Mouse (Mus musculus) intestine, embryonic 16.5 days (tissue): ENCODE data around the gene Gm28539. TPM values are rescaled to one million over a fixed set of nuclear protein-coding genes. Genes with fewer than 3 reads are reported as not detected.

Experiments used
- ATAC-seq: fragments of 200-750 bp; cut with Nextera tagmentation; 2 replicates; pipeline ENCODE4 v1.8.0; 2017; ENCODE audit warnings: moderate TSS enrichment, moderate library complexity
- H3K27ac ChIP-seq: fragments of 300-500 bp; sonication (generic); 2 replicates; pipeline ENCODE4 v1.5.1; 2014; ENCODE audit warnings: mild to moderate bottlenecking, low read length
- H3K27me3 ChIP-seq: fragments of 300-500 bp; sonication (generic); replicated peaks from 2 replicates; pipeline ENCODE4 v1.6.1; 2014; ENCODE audit warnings: low read length, control low read depth, mixed read lengths; ENCODE audit not compliant: control insufficient read depth, insufficient read depth
- H3K36me3 ChIP-seq: fragments of 300-500 bp; sonication (generic); 2 replicates; pipeline ENCODE4 v1.6.1; 2014; ENCODE audit warnings: low read length, control low read depth; ENCODE audit not compliant: control insufficient read depth, insufficient read depth
- H3K4me1 ChIP-seq: fragments of 300-500 bp; sonication (generic); 2 replicates; pipeline ENCODE4 v1.6.1; 2014; ENCODE audit warnings: low read length, control low read depth, mixed read lengths; ENCODE audit not compliant: control insufficient read depth, insufficient read depth
- H3K4me2 ChIP-seq: fragments of 300-500 bp; sonication (generic); 2 replicates; pipeline ENCODE4 v1.6.1; 2014; ENCODE audit warnings: low read depth, low read length, control low read depth
- H3K4me3 ChIP-seq: fragments of 300-500 bp; sonication (generic); 2 replicates; pipeline ENCODE4 v1.5.1; 2014; ENCODE audit warnings: mild to moderate bottlenecking, low read length
- H3K9ac ChIP-seq: fragments of 300-500 bp; sonication (generic); 2 replicates; pipeline ENCODE4 v1.6.1; 2014; ENCODE audit warnings: low read depth, low read length
- H3K9me3 ChIP-seq: fragments of 300-500 bp; sonication (generic); 2 replicates; pipeline ENCODE4 v1.6.1; 2016; ENCODE audit warnings: low read length, control low read depth; ENCODE audit not compliant: control insufficient read depth
- WGBS: fragments of 180-500 bp; shearing (Covaris S2); extraction: QIAGEN DNeasy Blood & Tissue Kit; methylation state at CpG from one replicate; pipeline ENCODE4 v1.1.7; 2014; 5-methylcytosine and 5-hydroxymethylcytosine counted together
- polyA plus RNA-seq: library from polyadenylated mRNA; unstranded; fragments of >200 nt; fragmentation: Nextera tagmentation; extraction: Ambion mirVana; gene quantifications from 2 replicates; pipeline ENCODE4 v1.2.1, GENCODE M21; 2015

Gene Gm28539
- polyA plus RNA-seq, 1 experiment from 2014 or later, result not detected

- H3K4me2 ChIP-seq, result peak overlapping the region; percentile 93
- H3K36me3 ChIP-seq, result peaks cover 4% of the 10 kb centered on the region; the same call in 1 of the 2 replicates
- peak overlapping the region; percentile 70 for H3K9ac ChIP-seq
- ATAC-seq, result peak; percentile 31
- 6% methylated on average over 5 of the region's 5 CpGs for WGBS
- H3K4me1 ChIP-seq, result peaks cover 11% of the 10 kb centered on the region
- no peaks in the 10 kb centered on the region for H3K9me3 ChIP-seq
- H3K4me3 ChIP-seq, result peak overlapping the region; percentile 70
- H3K27me3 ChIP-seq, result no peaks in the 10 kb centered on the region
- peak overlapping the region; percentile 45 for H3K27ac ChIP-seq
These were observed 25.4 kb upstream of the Gm28539 start for GRCm38 (mm10) chr16:18811032-18811431.

- Histone ChIP-seq H3K27me3 (no peaks in the 10 kb centered on the region), H3K9ac (peak within 1 kb of the TSS; percentile 79), H3K4me3 (peak within 1 kb of the TSS; percentile 70), H3K4me2 (peak within 1 kb of the TSS; percentile 93), H3K36me3 (peaks cover 4% of the 10 kb centered on the region; the same call in 1 of the 2 replicates), H3K27ac (peak within 1 kb of the TSS; percentile 73), H3K9me3 (no peaks in the 10 kb centered on the region), H3K4me1 (peaks cover 11% of the 10 kb centered on the region)
- under 1% methylated on average over 42 of the region's 42 CpGs for WGBS
- peak; percentile 97 for ATAC-seq
These were observed 24.7 kb upstream of the Gm28539 start, which contains the start of the genes Ufd1 and Cdc45 for GRCm38 (mm10) chr16:18811468-18812384. Ufd1 (plus strand) TSS chr16:18811779. Cdc45 (minus strand) TSS chr16:18811987.

GRCm38 (mm10) chr16:18812385-18812910, 23.9 kb upstream of the Gm28539 start:
- H3K4me3 ChIP-seq, result peak overlapping the region; percentile 70
- H3K4me1 ChIP-seq, result peaks cover 11% of the 10 kb centered on the region
- H3K9me3 ChIP-seq, result no peaks in the 10 kb centered on the region
- peaks cover 4% of the 10 kb centered on the region; the same call in 1 of the 2 replicates for H3K36me3 ChIP-seq
- peak overlapping the region; percentile 79 for H3K9ac ChIP-seq
- H3K27ac ChIP-seq, result peak overlapping the region; percentile 73; the same call in 1 of the 2 replicates
- H3K27me3 ChIP-seq, result no peaks in the 10 kb centered on the region
- ATAC-seq, result peak; percentile 45
- peak overlapping the region; percentile 70 for H3K4me2 ChIP-seq
- 1% methylated on average over 31 of the region's 31 CpGs for WGBS

- ATAC-seq, result no peak
- H3K4me2 ChIP-seq, result no peak overlapping the region
- H3K4me1 ChIP-seq, result no peaks in the 10 kb centered on the region
- H3K27ac ChIP-seq, result no peak overlapping the region
- WGBS, result 77% methylated on average over 1 of the region's 1 CpGs
- no peak overlapping the region for H3K9ac ChIP-seq
- H3K9me3 ChIP-seq, result no peaks in the 10 kb centered on the region
- H3K4me3 ChIP-seq, result no peak overlapping the region
- no peaks in the 10 kb centered on the region for H3K27me3 ChIP-seq
- peaks cover 45% of the 10 kb centered on the region for H3K36me3 ChIP-seq
These were observed 14.0 kb upstream of the Gm28539 start for GRCm38 (mm10) chr16:18822356-18822755.

GRCm38 (mm10) chr16:18822925-18823324, 13.5 kb upstream of the Gm28539 start:
- Histone ChIP-seq H3K4me3 (no peak overlapping the region), H3K4me1 (no peaks in the 10 kb centered on the region), H3K9ac (no peak overlapping the region), H3K4me2 (no peak overlapping the region), H3K27me3 (no peaks in the 10 kb centered on the region), H3K9me3 (no peaks in the 10 kb centered on the region), H3K27ac (no peak overlapping the region), H3K36me3 (peaks cover 44% of the 10 kb centered on the region)
- ATAC-seq, result no peak
- 80% methylated on average over 4 of the region's 4 CpGs for WGBS

GRCm38 (mm10) chr16:18828630-18829029, 7.8 kb upstream of the Gm28539 start:
- Histone ChIP-seq H3K4me2 (no peak overlapping the region), H3K9me3 (no peaks in the 10 kb centered on the region), H3K36me3 (peaks cover 16% of the 10 kb centered on the region), H3K9ac (no peak overlapping the region), H3K27me3 (no peaks in the 10 kb centered on the region), H3K4me3 (no peak overlapping the region), H3K27ac (no peak overlapping the region), H3K4me1 (no peaks in the 10 kb centered on the region)
- no peak for ATAC-seq
- 90% methylated on average over 3 of the region's 3 CpGs for WGBS

- no peaks in the 10 kb centered on the region for H3K4me1 ChIP-seq
- no peak overlapping the region for H3K27ac ChIP-seq
- 85% methylated on average over 6 of the region's 6 CpGs for WGBS
- peaks cover 20% of the 10 kb centered on the region for H3K36me3 ChIP-seq
- no peaks in the 10 kb centered on the region for H3K27me3 ChIP-seq
- H3K9ac ChIP-seq, result no peak overlapping the region
- no peaks in the 10 kb centered on the region for H3K9me3 ChIP-seq
- ATAC-seq, result no peak
- H3K4me3 ChIP-seq, result no peak overlapping the region
- H3K4me2 ChIP-seq, result no peak overlapping the region
These were observed 7.3 kb upstream of the Gm28539 start for GRCm38 (mm10) chr16:18829102-18829501.

- H3K9ac ChIP-seq, result no peak overlapping the region
- no peaks in the 10 kb centered on the region for H3K27me3 ChIP-seq
- WGBS, result 74% methylated on average over 2 of the region's 2 CpGs
- H3K4me1 ChIP-seq, result peaks cover 4% of the 10 kb centered on the region; the same call in 1 of the 2 replicates
- no peaks in the 10 kb centered on the region for H3K9me3 ChIP-seq
- H3K27ac ChIP-seq, result no peak overlapping the region
- peaks cover 9% of the 10 kb centered on the region for H3K36me3 ChIP-seq
- no peak overlapping the region for H3K4me3 ChIP-seq
- no peak overlapping the region for H3K4me2 ChIP-seq
- no peak for ATAC-seq
These were observed 2.9 kb upstream of the Gm28539 start for GRCm38 (mm10) chr16:18833486-18833885.

GRCm38 (mm10) chr16:18836073-18836467, 314 bp upstream of the Gm28539 start:
- peaks cover 4% of the 10 kb centered on the region; the same call in 1 of the 2 replicates for H3K4me1 ChIP-seq
- peak; percentile 70 for ATAC-seq
- H3K36me3 ChIP-seq, result peaks cover 13% of the 10 kb centered on the region
- H3K4me2 ChIP-seq, result peak overlapping the region; percentile 74
- no peak overlapping the region for H3K27ac ChIP-seq
- peak overlapping the region; percentile 94 for H3K9ac ChIP-seq
- no peaks in the 10 kb centered on the region for H3K27me3 ChIP-seq
- 28% methylated on average over 3 of the region's 3 CpGs for WGBS
- peak overlapping the region; percentile 84 for H3K4me3 ChIP-seq
- no peaks in the 10 kb centered on the region for H3K9me3 ChIP-seq
